Mouse (Mus musculus) adipocyte (in vitro differentiated cells): ENCODE results near the gene Rdh16f1.

ENCODE experiments used
- DNase-seq: peaks from one replicate; pipeline ENCODE4 v3.0.0-alpha.2; 2016; ENCODE audit warnings: low spot score

Rdh16f1 gene

GRCm38 (mm10) chr10:127759181-127760110 lies at the start of gene Rdh16f1, which contains the start of gene Rdh1:
TSS of gene Rdh16f1 (plus strand) at chr10:127759787.
TSS of gene Rdh1 (plus strand) at chr10:127759721.
- no peak for DNase-seq

- DNase-seq = no peak
Observed at GRCm38 (mm10) chr10:127710331-127710730, 49.3 kb upstream of the Rdh16f1 start.

GRCm38 (mm10) chr10:127712736-127713135 lies 46.9 kb upstream of the Rdh16f1 start:
- no peak for DNase-seq

- DNase-seq = no peak
Observed at GRCm38 (mm10) chr10:127721671-127722418, 37.7 kb upstream of the Rdh16f1 start.

GRCm38 (mm10) chr10:127724178-127724577 lies 35.4 kb upstream of the Rdh16f1 start, which contains the start of gene Tac2:
TSS of gene Tac2 (plus strand) at chr10:127724478.
- DNase-seq = no peak

GRCm38 (mm10) chr10:127725136-127725535 lies 34.5 kb upstream of the Rdh16f1 start:
- no peak for DNase-seq

GRCm38 (mm10) chr10:127728437-127728836 lies 31.1 kb upstream of the Rdh16f1 start:
- DNase-seq = no peak

GRCm38 (mm10) chr10:127730285-127730932 lies 29.2 kb upstream of the Rdh16f1 start:
- DNase-seq = no peak

GRCm38 (mm10) chr10:127730933-127731310 lies 28.7 kb upstream of the Rdh16f1 start:
- DNase-seq = no peak

- DNase-seq = no peak
Observed at GRCm38 (mm10) chr10:127731397-127731796, 28.2 kb upstream of the Rdh16f1 start.

- DNase-seq = peak; percentile 65
Observed at GRCm38 (mm10) chr10:127734434-127734833, 25.2 kb upstream of the Rdh16f1 start.

- DNase-seq = no peak
Observed at GRCm38 (mm10) chr10:127736266-127736665, 23.3 kb upstream of the Rdh16f1 start.

- no peak for DNase-seq
Observed at GRCm38 (mm10) chr10:127736916-127737315, 22.7 kb upstream of the Rdh16f1 start.

GRCm38 (mm10) chr10:127737552-127737951 lies 22.0 kb upstream of the Rdh16f1 start:
- DNase-seq = no peak

GRCm38 (mm10) chr10:127738151-127738882 lies 21.3 kb upstream of the Rdh16f1 start:
- DNase-seq = peak; percentile 38

GRCm38 (mm10) chr10:127739083-127739660 lies 20.4 kb upstream of the Rdh16f1 start, which contains the start of gene Zbtb39:
TSS of gene Zbtb39 (plus strand) at chr10:127739538.
- peak; percentile 67 for DNase-seq

GRCm38 (mm10) chr10:127739661-127740161 lies 19.9 kb upstream of the Rdh16f1 start:
- DNase-seq = peak; percentile 19

- peak; percentile 59 for DNase-seq
Observed at GRCm38 (mm10) chr10:127744661-127745060, 14.9 kb upstream of the Rdh16f1 start.

GRCm38 (mm10) chr10:127745886-127746285 lies 13.7 kb upstream of the Rdh16f1 start:
- no peak for DNase-seq

- DNase-seq = no peak
Observed at GRCm38 (mm10) chr10:127747254-127747653, 12.3 kb upstream of the Rdh16f1 start.
